Mouse (Mus musculus): ENCODE data around the gene Fgl2. TPM values are rescaled to one million over a fixed set of nuclear protein-coding genes. Genes with fewer than 3 reads are reported as not detected.
"Not testable (repeated sequence)": the region's sequence is repeated elsewhere in the genome, so short reads cannot be mapped to it uniquely, and the experiment has no call there.

Fgl2 gene
- 12.4 and 19.0 TPM in 2 replicates for polyA plus RNA-seq (2012; rRNA removed)

DNA sequence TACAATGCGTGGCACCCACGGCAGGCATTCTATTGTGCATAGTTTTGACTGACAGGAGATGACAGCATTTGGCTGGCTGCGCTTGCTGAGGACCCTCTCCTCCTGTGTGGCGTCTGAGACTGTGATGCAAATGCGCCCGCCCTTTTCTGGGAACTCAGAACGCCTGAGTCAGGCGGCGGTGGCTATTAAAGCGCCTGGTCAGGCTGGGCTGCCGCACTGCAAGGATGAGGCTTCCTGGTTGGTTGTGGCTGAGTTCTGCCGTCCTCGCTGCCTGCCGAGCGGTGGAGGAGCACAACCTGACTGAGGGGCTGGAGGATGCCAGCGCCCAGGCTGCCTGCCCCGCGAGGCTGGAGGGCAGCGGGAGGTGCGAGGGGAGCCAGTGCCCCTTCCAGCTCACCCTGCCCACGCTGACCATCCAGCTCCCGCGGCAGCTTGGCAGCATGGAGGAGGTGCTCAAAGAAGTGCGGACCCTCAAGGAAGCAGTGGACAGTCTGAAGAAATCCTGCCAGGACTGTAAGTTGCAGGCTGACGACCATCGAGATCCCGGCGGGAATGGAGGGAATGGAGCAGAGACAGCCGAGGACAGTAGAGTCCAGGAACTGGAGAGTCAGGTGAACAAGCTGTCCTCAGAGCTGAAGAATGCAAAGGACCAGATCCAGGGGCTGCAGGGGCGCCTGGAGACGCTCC, at the start of gene Fgl2:
TSS of gene Fgl2 (plus strand) at position 150 of the 687 bp plus-strand sequence.
- 1% methylated on average over 31 of the region's 31 CpGs for WGBS

DNA sequence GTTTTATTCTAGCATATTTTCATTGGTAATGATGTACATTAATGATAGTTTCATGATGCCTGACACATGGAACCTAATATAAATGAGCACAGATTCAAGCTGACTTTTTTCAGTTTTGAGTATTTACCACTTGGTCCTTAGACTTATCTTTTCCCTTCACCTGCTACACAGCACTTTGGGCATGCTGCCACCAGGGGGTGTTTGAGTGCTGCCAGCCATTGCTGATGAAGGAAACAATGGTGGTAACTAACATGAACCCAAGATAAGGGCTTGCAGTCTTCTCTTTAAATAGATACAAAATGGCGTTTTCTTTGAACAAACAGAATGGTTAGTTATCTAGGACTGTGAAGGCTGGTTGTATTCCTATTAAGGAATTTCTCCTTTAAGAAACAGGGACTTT, 45.9 kb upstream of the Fgl2 start:
- Histone ChIP-seq H3K27ac (ENCODE audit: insufficient read depth, low read depth, low read length) (no peak overlapping the region), H3K4me1 (ENCODE audit: control insufficient read depth, insufficient read depth, insufficient read length, low read length) (no peaks in the 10 kb centered on the region), H3K27me3 (ENCODE audit: control insufficient read depth, insufficient read depth, low read length) (no peaks in the 10 kb centered on the region), H3K4me3 (ENCODE audit: low read depth, low read length) (no peak overlapping the region), H3K36me3 (ENCODE audit: control insufficient read depth, insufficient read depth, low read length) (no peaks in the 10 kb centered on the region)
- WGBS: 12% methylated on average over 1 of the region's 1 CpGs
- TF ChIP-seq POLR2A (IDR thresholded peaks at IDR 0.05; ENCODE audit: low read depth, low read length) (no peak), CTCF (IDR thresholded peaks at IDR 0.05; ENCODE audit: extremely low read depth, insufficient read length, insufficient replicate concordance, low read depth, low read length) (peak; percentile 93; the same call in 1 of the 2 replicates)

More for the DNA sequence above, at the start of gene Fgl2:
- TF ChIP-seq POLR2A (IDR thresholded peaks at IDR 0.05; ENCODE audit: low read depth, low read length) (peak; percentile 82; the same call in 1 of the 2 replicates), CTCF (IDR thresholded peaks at IDR 0.05; ENCODE audit: extremely low read depth, insufficient read length, insufficient replicate concordance, low read depth, low read length) (no peak)
- 0 out of 2 replicates have a peak, but pooled peaks cover 4% of the 10 kb centered on the region for H3K36me3 ChIP-seq (ENCODE audit: control insufficient read depth, insufficient read depth, low read length)
- H3K27me3 ChIP-seq (ENCODE audit: control insufficient read depth, insufficient read depth, low read length): no peaks in the 10 kb centered on the region
- H3K4me3 ChIP-seq (ENCODE audit: low read depth, low read length): peak within 1 kb of the TSS; percentile 85
- H3K27ac ChIP-seq (ENCODE audit: insufficient read depth, low read depth, low read length): peak within 1 kb of the TSS; percentile 83
- H3K4me1 ChIP-seq (ENCODE audit: control insufficient read depth, insufficient read depth, insufficient read length, low read length): peaks cover 6% of the 10 kb centered on the region; the same call in 1 of the 2 replicates

GRCm38 (mm10) chr5:21328560-21328959, 43.9 kb upstream of the Fgl2 start:
- no peaks in the 10 kb centered on the region for H3K36me3 ChIP-seq (ENCODE audit: control insufficient read depth, insufficient read depth, low read length)
- 75% methylated on average over 1 of the region's 1 CpGs for WGBS

GRCm38 (mm10) chr5:21329672-21330665, 42.5 kb upstream of the Fgl2 start:
- peaks cover 6% of the 10 kb centered on the region; the same call in 1 of the 2 replicates for H3K4me1 ChIP-seq (ENCODE audit: control insufficient read depth, insufficient read depth, insufficient read length, low read length)
- H3K4me3 ChIP-seq (ENCODE audit: low read depth, low read length): no peak overlapping the region
- no peaks in the 10 kb centered on the region for H3K27me3 ChIP-seq (ENCODE audit: control insufficient read depth, insufficient read depth, low read length)
- 79% methylated on average over 11 of the region's 11 CpGs for WGBS
- H3K27ac ChIP-seq (ENCODE audit: insufficient read depth, low read depth, low read length): peak overlapping the region; percentile 33; the same call in 1 of the 2 replicates
- TF ChIP-seq CTCF (IDR thresholded peaks at IDR 0.05; ENCODE audit: extremely low read depth, insufficient read length, insufficient replicate concordance, low read depth, low read length): no peak
- no peaks in the 10 kb centered on the region for H3K36me3 ChIP-seq (ENCODE audit: control insufficient read depth, insufficient read depth, low read length)

More at GRCm38 (mm10) chr5:21328560-21328959, 43.9 kb upstream of the Fgl2 start:
- H3K4me3 ChIP-seq (ENCODE audit: low read depth, low read length): no peak overlapping the region
- H3K27me3 ChIP-seq (ENCODE audit: control insufficient read depth, insufficient read depth, low read length): no peaks in the 10 kb centered on the region
- H3K4me1 ChIP-seq (ENCODE audit: control insufficient read depth, insufficient read depth, insufficient read length, low read length): peaks cover 6% of the 10 kb centered on the region; the same call in 1 of the 2 replicates
- no peak for TF ChIP-seq POLR2A (IDR thresholded peaks at IDR 0.05; ENCODE audit: low read depth, low read length)
- TF ChIP-seq CTCF (IDR thresholded peaks at IDR 0.05; ENCODE audit: extremely low read depth, insufficient read length, insufficient replicate concordance, low read depth, low read length): no peak
- H3K27ac ChIP-seq (ENCODE audit: insufficient read depth, low read depth, low read length): no peak overlapping the region

GRCm38 (mm10) chr5:21331656-21332055, 40.8 kb upstream of the Fgl2 start:
- Histone ChIP-seq H3K27ac (ENCODE audit: insufficient read depth, low read depth, low read length) (peak overlapping the region; percentile 64), H3K4me3 (ENCODE audit: low read depth, low read length) (no peak overlapping the region), H3K4me1 (ENCODE audit: control insufficient read depth, insufficient read depth, insufficient read length, low read length) (peaks cover 6% of the 10 kb centered on the region; the same call in 1 of the 2 replicates), H3K36me3 (ENCODE audit: control insufficient read depth, insufficient read depth, low read length) (no peaks in the 10 kb centered on the region), H3K27me3 (ENCODE audit: control insufficient read depth, insufficient read depth, low read length) (no peaks in the 10 kb centered on the region)
- 20% methylated on average over 5 of the region's 5 CpGs for WGBS
- TF ChIP-seq CTCF (IDR thresholded peaks at IDR 0.05; ENCODE audit: extremely low read depth, insufficient read length, insufficient replicate concordance, low read depth, low read length) (no peak), POLR2A (IDR thresholded peaks at IDR 0.05; ENCODE audit: low read depth, low read length) (no peak)

DNA sequence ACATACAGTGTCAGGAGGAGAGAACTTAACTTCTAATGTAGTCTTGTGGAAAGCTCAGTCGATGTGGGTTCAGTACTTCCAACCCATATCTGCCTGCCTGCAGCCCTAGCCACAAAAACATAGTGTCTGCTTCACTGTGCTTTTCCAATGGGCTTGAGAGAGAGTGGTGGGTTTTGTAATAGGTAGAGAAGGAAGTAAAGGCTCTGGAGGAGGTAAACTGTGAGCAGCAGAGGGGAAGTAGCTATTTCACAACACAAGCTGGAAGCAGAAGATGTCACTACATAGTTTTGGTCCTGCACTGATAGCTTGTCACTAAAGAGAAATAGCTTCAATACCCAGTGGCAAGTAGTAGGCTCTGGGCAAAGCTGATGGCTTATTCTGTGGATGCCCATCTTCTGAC, 40.3 kb upstream of the Fgl2 start:
- no peak for TF ChIP-seq POLR2A (IDR thresholded peaks at IDR 0.05; ENCODE audit: low read depth, low read length)
- no peak for TF ChIP-seq CTCF (IDR thresholded peaks at IDR 0.05; ENCODE audit: extremely low read depth, insufficient read length, insufficient replicate concordance, low read depth, low read length)
- Histone ChIP-seq H3K36me3 (ENCODE audit: control insufficient read depth, insufficient read depth, low read length) (no peaks in the 10 kb centered on the region), H3K27me3 (ENCODE audit: control insufficient read depth, insufficient read depth, low read length) (no peaks in the 10 kb centered on the region), H3K27ac (ENCODE audit: insufficient read depth, low read depth, low read length) (peak overlapping the region; percentile 64), H3K4me3 (ENCODE audit: low read depth, low read length) (no peak overlapping the region), H3K4me1 (ENCODE audit: control insufficient read depth, insufficient read depth, insufficient read length, low read length) (peaks cover 6% of the 10 kb centered on the region; the same call in 1 of the 2 replicates)
- 59% methylated on average over 1 of the region's 1 CpGs for WGBS

DNA sequence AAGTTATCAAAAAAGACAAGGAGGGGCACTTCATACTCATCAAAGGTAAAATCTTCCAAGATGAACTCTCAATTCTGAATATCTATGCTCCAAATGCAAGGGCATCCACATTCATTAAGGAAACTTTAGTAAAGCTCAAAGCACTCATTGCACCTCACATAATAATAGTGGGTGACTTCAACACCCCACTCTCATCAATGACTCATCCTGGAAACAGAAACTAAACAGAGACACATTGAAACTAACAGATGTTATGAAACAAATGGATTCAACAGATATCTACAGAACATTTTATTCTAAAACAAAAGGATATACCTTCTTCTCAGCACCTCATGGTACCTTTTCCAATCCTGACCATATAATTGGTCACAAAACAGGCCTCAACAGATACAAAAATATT, 30.2 kb upstream of the Fgl2 start:
- H3K27ac ChIP-seq (ENCODE audit: insufficient read depth, low read depth, low read length); H3K4me3 ChIP-seq (ENCODE audit: low read depth, low read length); H3K36me3 ChIP-seq (ENCODE audit: control insufficient read depth, insufficient read depth, low read length); H3K27me3 ChIP-seq (ENCODE audit: control insufficient read depth, insufficient read depth, low read length); H3K4me1 ChIP-seq (ENCODE audit: control insufficient read depth, insufficient read depth, insufficient read length, low read length): not testable (repeated sequence)

Measured in small intestine, adult 2 months (tissue).